Mouse (Mus musculus): ENCODE measurements around the gene Sh3bgrl2. TPM values are rescaled to one million over a fixed set of nuclear protein-coding genes. Genes with fewer than 3 reads are reported as not detected.
A peak's percentile ranks its signal among the peaks of the same experiment; 100 is the strongest.

The Sh3bgrl2 gene
- total RNA-seq, 1 experiment, result 13.3 TPM

DNA sequence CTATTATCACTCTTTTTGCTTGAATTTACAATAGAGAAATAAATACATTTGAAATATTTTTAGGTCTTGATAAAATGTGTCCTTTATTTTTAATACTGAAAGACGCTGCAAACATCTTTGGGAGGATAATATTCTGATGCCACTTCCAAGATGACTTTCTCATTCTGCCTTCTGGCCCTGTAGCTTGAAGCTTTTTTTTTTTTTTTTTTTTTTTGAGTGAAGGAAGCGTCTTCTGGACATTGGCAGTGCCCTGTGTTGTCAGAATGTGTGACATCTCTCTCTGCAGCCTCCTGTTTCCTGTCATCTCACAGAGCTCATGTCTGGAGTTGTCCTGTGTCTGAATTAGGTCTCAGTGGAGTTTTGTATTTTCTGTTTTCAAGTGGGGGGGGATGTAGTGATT, 55.0 kb downstream of the Sh3bgrl2 start:
- Histone ChIP-seq H3K4me3 (ENCODE audit: insufficient read depth in 1 of 2, low read depth in 1 of 2, low read length in 2 of 2, poor library complexity in 1 of 2, severe bottlenecking in 1 of 2) (no peak overlapping the region), H3K4me1 (ENCODE audit: control insufficient read depth in 2 of 2, insufficient read depth in 2 of 2, low read length in 2 of 2, poor library complexity in 1 of 2) (peaks cover 0 to 2% of the 10 kb centered on the region in 2 experiments; a peak in 1 of 4 replicates), H3K27ac (ENCODE audit: insufficient read depth, low read depth, low read length, poor library complexity, severe bottlenecking) (no peak overlapping the region), H3K9me3 (ENCODE audit: control insufficient read depth, insufficient read depth, low read depth, low read length) (no peaks in the 10 kb centered on the region), H3K36me3 (ENCODE audit: control insufficient read depth, insufficient read depth, low read length, poor library complexity, severe bottlenecking) (no peaks in the 10 kb centered on the region; the same call in 1 of the 2 replicates), H3K9ac (ENCODE audit: insufficient read depth, low read depth, low read length, poor library complexity, severe bottlenecking) (no peak overlapping the region)
- DNase-seq (ENCODE audit: low read depth, low spot score), result no peak
- in situ Hi-C loops (cut with MboI; ENCODE audit: low sequenced_read_pairs in 2 of 2, unreplicated experiment in 2 of 2), result loop anchor here (10.0 to 25.0 kb wide), 2 partner anchors 216 to 218 kb away; no protein-coding TSS in a partner anchor
- TF ChIP-seq ZNF384 (IDR thresholded peaks at IDR 0.05; ENCODE audit: low read depth, low read length) (peak; percentile 91), HCFC1 (IDR thresholded peaks at IDR 0.05; ENCODE audit: borderline replicate concordance, insufficient read depth, low read length) (no peak)

GRCm38 (mm10) chr9:83605886-83606640, 57.9 kb downstream of the Sh3bgrl2 start:
- TF ChIP-seq HCFC1 (IDR thresholded peaks at IDR 0.05; ENCODE audit: borderline replicate concordance, insufficient read depth, low read length) (no peak), MAFK (IDR thresholded peaks at IDR 0.05; ENCODE audit: insufficient read depth, low read depth, low read length) (no peak), CHD2 (IDR thresholded peaks at IDR 0.05; ENCODE audit: low read depth, low read length) (no peak), ZNF384 (IDR thresholded peaks at IDR 0.05; ENCODE audit: low read depth, low read length) (no peak), ZC3H11A (IDR thresholded peaks at IDR 0.05; ENCODE audit: borderline replicate concordance, low read depth, low read length) (no peak)
- no peaks in the 10 kb centered on the region for H3K9me3 ChIP-seq (ENCODE audit: control insufficient read depth, insufficient read depth, low read depth, low read length)
- no peak for DNase-seq (ENCODE audit: low read depth, low spot score)
- peaks cover 0 to 2% of the 10 kb centered on the region in 2 experiments; a peak in 1 of 4 replicates for H3K4me1 ChIP-seq (ENCODE audit: control insufficient read depth in 2 of 2, insufficient read depth in 2 of 2, low read length in 2 of 2, poor library complexity in 1 of 2)
- H3K36me3 ChIP-seq (ENCODE audit: control insufficient read depth, insufficient read depth, low read length, poor library complexity, severe bottlenecking), result no peaks in the 10 kb centered on the region
- in situ Hi-C loops (cut with MboI; ENCODE audit: low sequenced_read_pairs in 2 of 2, unreplicated experiment in 2 of 2), result loop anchor here (10.0 to 25.0 kb wide), 2 partner anchors 219 to 221 kb away; no protein-coding TSS in a partner anchor
- H3K27ac ChIP-seq (ENCODE audit: insufficient read depth, low read depth, low read length, poor library complexity, severe bottlenecking), result no peak overlapping the region
- H3K9ac ChIP-seq (ENCODE audit: insufficient read depth, low read depth, low read length, poor library complexity, severe bottlenecking), result no peak overlapping the region
- H3K4me3 ChIP-seq (ENCODE audit: insufficient read depth in 1 of 2, low read depth in 1 of 2, low read length in 2 of 2, poor library complexity in 1 of 2, severe bottlenecking in 1 of 2), result no peak overlapping the region

GRCm38 (mm10) chr9:83608135-83608534, 60.0 kb downstream of the Sh3bgrl2 start:
- no peaks in the 10 kb centered on the region for H3K36me3 ChIP-seq (ENCODE audit: control insufficient read depth, insufficient read depth, low read length, poor library complexity, severe bottlenecking)
- no peak for TF ChIP-seq MAFK (IDR thresholded peaks at IDR 0.05; ENCODE audit: insufficient read depth, low read depth, low read length)
- TF ChIP-seq CHD2 (IDR thresholded peaks at IDR 0.05; ENCODE audit: low read depth, low read length), result no peak
- TF ChIP-seq HCFC1 (IDR thresholded peaks at IDR 0.05; ENCODE audit: borderline replicate concordance, insufficient read depth, low read length), result no peak
- no peak for TF ChIP-seq ZNF384 (IDR thresholded peaks at IDR 0.05; ENCODE audit: low read depth, low read length)
- TF ChIP-seq ZC3H11A (IDR thresholded peaks at IDR 0.05; ENCODE audit: borderline replicate concordance, low read depth, low read length), result no peak
- no peak overlapping the region for H3K27ac ChIP-seq (ENCODE audit: insufficient read depth, low read depth, low read length, poor library complexity, severe bottlenecking)
- DNase-seq (ENCODE audit: low read depth, low spot score), result no peak
- in situ Hi-C loops (cut with MboI; ENCODE audit: low sequenced_read_pairs in 2 of 2, unreplicated experiment in 2 of 2), result loop anchor here (10.0 to 25.0 kb wide), 2 partner anchors 221 to 223 kb away; no protein-coding TSS in a partner anchor
- no peak overlapping the region for H3K9ac ChIP-seq (ENCODE audit: insufficient read depth, low read depth, low read length, poor library complexity, severe bottlenecking)
- no peaks in the 10 kb centered on the region for H3K9me3 ChIP-seq (ENCODE audit: control insufficient read depth, insufficient read depth, low read depth, low read length)
- no peak overlapping the region for H3K4me3 ChIP-seq (ENCODE audit: insufficient read depth in 1 of 2, low read depth in 1 of 2, low read length in 2 of 2, poor library complexity in 1 of 2, severe bottlenecking in 1 of 2)
- peaks cover 0 to 2% of the 10 kb centered on the region in 2 experiments; a peak in 1 of 4 replicates for H3K4me1 ChIP-seq (ENCODE audit: control insufficient read depth in 2 of 2, insufficient read depth in 2 of 2, low read length in 2 of 2, poor library complexity in 1 of 2)

GRCm38 (mm10) chr9:83609422-83610297, 61.5 kb downstream of the Sh3bgrl2 start:
- in situ Hi-C loops (cut with MboI; ENCODE audit: low sequenced_read_pairs in 2 of 2, unreplicated experiment in 2 of 2), result loop anchor here (10.0 to 25.0 kb wide), 2 partner anchors 222 to 225 kb away; no protein-coding TSS in a partner anchor
- no peak overlapping the region for H3K27ac ChIP-seq (ENCODE audit: insufficient read depth, low read depth, low read length, poor library complexity, severe bottlenecking)

More at GRCm38 (mm10) chr9:83609422-83610297, 61.5 kb downstream of the Sh3bgrl2 start:
- H3K36me3 ChIP-seq (ENCODE audit: control insufficient read depth, insufficient read depth, low read length, poor library complexity, severe bottlenecking), result no peaks in the 10 kb centered on the region
- DNase-seq (ENCODE audit: low read depth, low spot score), result peak; percentile 59
- no peak overlapping the region for H3K9ac ChIP-seq (ENCODE audit: insufficient read depth, low read depth, low read length, poor library complexity, severe bottlenecking)
- TF ChIP-seq MAFK (IDR thresholded peaks at IDR 0.05; ENCODE audit: insufficient read depth, low read depth, low read length) (no peak), CHD2 (IDR thresholded peaks at IDR 0.05; ENCODE audit: low read depth, low read length) (no peak), ZNF384 (IDR thresholded peaks at IDR 0.05; ENCODE audit: low read depth, low read length) (no peak), ZC3H11A (IDR thresholded peaks at IDR 0.05; ENCODE audit: borderline replicate concordance, low read depth, low read length) (peak; percentile 90; the same call in 1 of the 2 replicates), HCFC1 (IDR thresholded peaks at IDR 0.05; ENCODE audit: borderline replicate concordance, insufficient read depth, low read length) (no peak)
- H3K4me1 ChIP-seq (ENCODE audit: control insufficient read depth in 2 of 2, insufficient read depth in 2 of 2, low read length in 2 of 2, poor library complexity in 1 of 2), result peaks cover 0 to 2% of the 10 kb centered on the region in 2 experiments; a peak in 1 of 4 replicates
- no peaks in the 10 kb centered on the region for H3K9me3 ChIP-seq (ENCODE audit: control insufficient read depth, insufficient read depth, low read depth, low read length)
- no peak overlapping the region for H3K4me3 ChIP-seq (ENCODE audit: insufficient read depth in 1 of 2, low read depth in 1 of 2, low read length in 2 of 2, poor library complexity in 1 of 2, severe bottlenecking in 1 of 2)
